Mouse (Mus musculus) liver, embryonic 14.5 days (tissue): Measurements from ENCODE around the gene Gp9.

ENCODE experiments used
- CTCF ChIP-seq: IDR thresholded peaks from 2 replicates; pipeline ENCODE4 v1.5.1; 2016; ENCODE audit warnings: antibody characterized with exemption, low read depth, control low read depth
- EP300 ChIP-seq: IDR thresholded peaks from 2 replicates; pipeline ENCODE4 v1.6.1; 2016; ENCODE audit warnings: antibody characterized with exemption, low read depth

- TF ChIP-seq CTCF = no peak
- TF ChIP-seq EP300 = no peak
Measured at GRCm38 (mm10) chr6:87808521-87808920, 30.6 kb downstream of the Gp9 start.
